Mouse (Mus musculus): ENCODE results near the gene Gng3.

DNA sequence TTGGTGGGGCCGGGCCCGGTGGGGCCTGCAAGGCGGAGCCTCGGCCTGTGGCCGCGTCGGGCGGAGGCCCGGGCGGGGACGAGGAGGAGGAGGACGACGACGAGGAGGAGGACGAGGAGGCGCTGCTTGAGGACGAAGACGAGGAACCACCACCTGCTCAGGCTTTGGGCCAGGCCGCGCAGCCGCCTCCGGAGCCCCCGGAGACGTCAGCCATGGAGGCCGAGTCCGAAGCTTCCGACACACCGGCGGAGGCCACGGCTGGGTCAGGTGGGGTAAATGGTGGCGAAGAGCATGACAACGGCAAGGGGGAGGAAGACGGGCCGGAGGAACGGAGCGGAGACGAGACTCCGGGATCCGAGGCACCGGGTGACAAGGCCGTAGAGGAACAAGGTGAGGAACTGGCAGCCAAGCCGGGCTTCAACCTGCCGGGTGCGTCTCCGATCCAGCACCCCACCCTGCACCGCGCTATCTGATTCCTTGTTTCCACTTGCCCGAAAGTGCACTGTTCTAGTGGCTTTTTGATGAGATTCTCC lies 18.5 kb downstream of the Gng3 start:
- no peak for TF ChIP-seq EP300 (IDR thresholded peaks at IDR 0.05; ENCODE audit: insufficient read depth, low read depth, low read length)
- no peak for TF ChIP-seq CTCF (IDR thresholded peaks at IDR 0.05; ENCODE audit: low read depth, low read length)
- TF ChIP-seq POLR2A (IDR thresholded peaks at IDR 0.05; ENCODE audit: insufficient read depth, low read length): no peak

Measured in ES-Bruce4 (cell line).